Mouse (Mus musculus) heart, adult 8-10 months (tissue): ENCODE data around the gene Hvcn1. TPM values are rescaled to one million over a fixed set of nuclear protein-coding genes. Genes with fewer than 3 reads are reported as not detected.
"Not testable (repeated sequence)": the region's sequence is repeated elsewhere in the genome, so short reads cannot be mapped to it uniquely, and the experiment has no call there.

Source experiments
- DNase-seq: peaks from one replicate; pipeline ENCODE4 v3.0.0; 2022; ENCODE audit warnings: low spot score
- total RNA-seq, 4 experiments: library from RNA; stranded (reverse); gene quantifications; 2 replicates each; pipeline ENCODE4 v1.2.4; 2022

Gene Hvcn1
- total RNA-seq: 1 to 10 TPM; 1.1 to 1.8 (median 1.5) TPM

GRCm38 (mm10) chr5:122206475-122206874, at the start of gene Hvcn1:
TSS of gene Hvcn1 (plus strand) at chr5:122206804.
- no peak for DNase-seq

- peak; percentile 83 for DNase-seq
Measured at GRCm38 (mm10) chr5:122157827-122158381, 48.7 kb upstream of the Hvcn1 start, which contains the start of gene Ppp1cc. TSS of gene Ppp1cc (plus strand) at chr5:122158278.

- no peak for DNase-seq
Measured at GRCm38 (mm10) chr5:122158557-122159515, 47.8 kb upstream of the Hvcn1 start.

GRCm38 (mm10) chr5:122163194-122163593, 43.4 kb upstream of the Hvcn1 start:
- no peak for DNase-seq

- DNase-seq: no peak
Measured at GRCm38 (mm10) chr5:122164011-122164410, 42.6 kb upstream of the Hvcn1 start.

GRCm38 (mm10) chr5:122165233-122165915, 41.2 kb upstream of the Hvcn1 start:
- no peak for DNase-seq

GRCm38 (mm10) chr5:122166636-122167161, 39.9 kb upstream of the Hvcn1 start:
- DNase-seq: no peak

GRCm38 (mm10) chr5:122168344-122169069, 38.1 kb upstream of the Hvcn1 start:
- DNase-seq: no peak

GRCm38 (mm10) chr5:122171058-122171457, 35.5 kb upstream of the Hvcn1 start:
- DNase-seq: no peak

- no peak for DNase-seq
Measured at GRCm38 (mm10) chr5:122175402-122175801, 31.2 kb upstream of the Hvcn1 start.

GRCm38 (mm10) chr5:122175961-122176360, 30.6 kb upstream of the Hvcn1 start:
- DNase-seq: no peak

- DNase-seq: no peak
Measured at GRCm38 (mm10) chr5:122176398-122176797, 30.2 kb upstream of the Hvcn1 start.

- DNase-seq: no peak
Measured at GRCm38 (mm10) chr5:122179665-122180064, 26.9 kb upstream of the Hvcn1 start.

GRCm38 (mm10) chr5:122184283-122184806, 22.3 kb upstream of the Hvcn1 start:
- no peak for DNase-seq

- not testable (repeated sequence) for DNase-seq
Measured at GRCm38 (mm10) chr5:122184858-122185257, 21.7 kb upstream of the Hvcn1 start.

- no peak for DNase-seq
Measured at GRCm38 (mm10) chr5:122189115-122189514, 17.5 kb upstream of the Hvcn1 start.

GRCm38 (mm10) chr5:122190465-122190864, 16.1 kb upstream of the Hvcn1 start:
- DNase-seq: no peak

- no peak for DNase-seq
Measured at GRCm38 (mm10) chr5:122191269-122192063, 15.1 kb upstream of the Hvcn1 start.

GRCm38 (mm10) chr5:122192347-122192746, 14.3 kb upstream of the Hvcn1 start:
- no peak for DNase-seq

GRCm38 (mm10) chr5:122200872-122201271, 5.7 kb upstream of the Hvcn1 start:
- no peak for DNase-seq
